Mouse (Mus musculus) adrenal gland, postnatal 10 days (tissue): ENCODE data around the gene Olfr285. TPM values are rescaled to one million over a fixed set of nuclear protein-coding genes. Genes with fewer than 3 reads are reported as not detected.

Experiments used
- DNase-seq: peaks from one replicate; pipeline ENCODE4 v3.0.0; 2021; ENCODE audit warnings: mixed read lengths
- long read RNA-seq, 2 experiments: library from polyadenylated mRNA; stranded (forward); transcript quantifications; one replicate each; pipeline ENCODE4 v2.0.0; 2021
- total RNA-seq, 2 experiments: library from RNA; stranded (reverse); gene quantifications; 2 replicates each; pipeline ENCODE4 v1.2.3; 2021

The Olfr285 gene
- not detected for total RNA-seq
- long read RNA-seq, experiment 1, result 0 reads
- long read RNA-seq, experiment 2, result 0 reads

- DNase-seq, result no peak
Measured at GRCm38 (mm10) chr15:98317177-98317724, at the start of gene Olfr285. Gene Olfr285, minus strand, starts transcription at chr15:98317353.

- DNase-seq, result no peak
Measured at GRCm38 (mm10) chr15:98340887-98341286, 23.7 kb upstream of the Olfr285 start, which contains the start of gene Olfr284. Gene Olfr284, minus strand, starts transcription at chr15:98340987.

DNA sequence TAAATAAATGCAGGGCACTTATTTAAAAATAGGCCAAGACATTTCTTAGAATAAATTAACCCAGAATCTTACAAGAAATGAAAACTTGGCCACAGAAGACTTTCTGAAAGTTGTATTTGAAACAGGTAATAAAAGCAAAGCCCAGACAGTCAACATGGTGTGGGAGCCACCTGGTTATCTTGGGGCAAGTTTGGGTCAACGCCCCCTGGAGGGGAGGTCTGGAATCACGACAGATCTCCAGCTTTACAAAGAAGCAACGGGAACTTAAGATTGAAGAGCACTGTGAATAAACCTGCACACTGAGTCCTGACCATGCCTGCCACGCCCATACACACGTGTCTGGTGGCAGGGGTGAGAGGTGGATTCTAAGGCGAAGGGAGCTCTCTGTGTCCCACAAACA lies 1.4 kb downstream of the Olfr285 start:
- DNase-seq, result peak; percentile 8

GRCm38 (mm10) chr15:98295628-98296551 lies 21.3 kb downstream of the Olfr285 start, which contains the start of gene Zfp641:
Gene Zfp641, minus strand, starts transcription at chr15:98296161.
- DNase-seq, result peak; percentile 78

- DNase-seq, result no peak
Measured at GRCm38 (mm10) chr15:98293651-98294050, 23.5 kb downstream of the Olfr285 start.

- no peak for DNase-seq
Measured at GRCm38 (mm10) chr15:98288566-98288965, 28.6 kb downstream of the Olfr285 start.

GRCm38 (mm10) chr15:98286418-98286817 lies 30.7 kb downstream of the Olfr285 start:
- no peak for DNase-seq

Other genes with a start within 250 kb of the Olfr285 start
- gene Pfkm, start 224.8 kb downstream of the Olfr285 start, total RNA-seq, result 100 to 1,000 TPM in 1 of 2 experiments, 10 to 100 TPM in 1; 77.0 to 168 TPM
- 10 to 100 TPM; 17.2 to 22.8 TPM for gene Senp1, start 223.6 kb downstream of the Olfr285 start, total RNA-seq
- 10 to 100 TPM; 43.2 to 54.1 TPM for gene Asb8, start 151.7 kb downstream of the Olfr285 start, total RNA-seq
- 1 to 10 TPM; 1.2 to 1.5 TPM for gene Ccdc184, start 150.2 kb downstream of the Olfr285 start, total RNA-seq
- not detected for gene Olfr288, start 121.8 kb downstream of the Olfr285 start, total RNA-seq
- gene Gm44579, start 96.4 kb downstream of the Olfr285 start, total RNA-seq, result not detected
- gene Olfr287, start 96.3 kb downstream of the Olfr285 start, total RNA-seq, result not detected
- not detected for gene Olfr286, start 82.9 kb downstream of the Olfr285 start, total RNA-seq
- not detected for gene H1fnt, start 60.1 kb downstream of the Olfr285 start, total RNA-seq
- 1 to 10 TPM; 3.9 to 7.4 TPM for gene Zfp641, start 21.2 kb downstream of the Olfr285 start, total RNA-seq
- gene Olfr284, start 23.6 kb upstream of the Olfr285 start, total RNA-seq, result not detected
- gene Olfr283, start 63.6 kb upstream of the Olfr285 start, total RNA-seq, result not detected
- not detected for gene Olfr282, start 113.9 kb upstream of the Olfr285 start, total RNA-seq
- gene Olfr281, start 135.2 kb upstream of the Olfr285 start, total RNA-seq, result not detected
- gene OR5BS1P, start 152.5 kb upstream of the Olfr285 start, total RNA-seq, result not detected
- gene Lalba, start 165.4 kb upstream of the Olfr285 start, total RNA-seq, result under 1 TPM in 1 of 2 experiments, not detected in 1; 0.39 TPM
- not detected for gene Olfr279, start 175.0 kb upstream of the Olfr285 start, total RNA-seq
- 10 to 100 TPM; 64.8 to 77.9 TPM for gene Kansl2, start 216.9 kb upstream of the Olfr285 start, total RNA-seq